Mouse (Mus musculus): ENCODE results near the gene Gm17720. TPM values are rescaled to one million over a fixed set of nuclear protein-coding genes. Genes with fewer than 3 reads are reported as not detected.

Gm17720 gene
- not detected for total RNA-seq (2021)

DNA sequence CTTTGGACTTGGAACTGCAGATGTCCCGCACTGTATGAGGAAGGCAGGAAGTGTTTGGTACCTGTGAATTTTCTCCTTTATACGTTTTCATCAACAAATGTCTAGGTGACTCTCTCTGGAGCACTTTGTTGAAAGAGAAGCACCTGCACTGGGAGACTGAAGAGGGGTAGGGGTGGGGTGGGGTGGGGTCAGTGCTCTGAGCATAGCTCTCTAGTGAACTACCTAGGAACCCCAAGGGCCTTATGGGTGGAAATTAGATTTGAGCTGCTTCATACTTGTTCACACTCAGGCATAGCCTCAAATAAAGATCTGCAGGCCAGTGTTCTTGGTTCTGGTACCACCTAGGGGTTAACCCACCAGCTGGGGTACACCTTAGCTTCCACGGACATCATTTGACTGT is at the start of gene Gm17720:
Gm17720 (minus strand) TSS at position 101 of the 400 bp plus-strand sequence.
- DNase-seq, result no peak

DNA sequence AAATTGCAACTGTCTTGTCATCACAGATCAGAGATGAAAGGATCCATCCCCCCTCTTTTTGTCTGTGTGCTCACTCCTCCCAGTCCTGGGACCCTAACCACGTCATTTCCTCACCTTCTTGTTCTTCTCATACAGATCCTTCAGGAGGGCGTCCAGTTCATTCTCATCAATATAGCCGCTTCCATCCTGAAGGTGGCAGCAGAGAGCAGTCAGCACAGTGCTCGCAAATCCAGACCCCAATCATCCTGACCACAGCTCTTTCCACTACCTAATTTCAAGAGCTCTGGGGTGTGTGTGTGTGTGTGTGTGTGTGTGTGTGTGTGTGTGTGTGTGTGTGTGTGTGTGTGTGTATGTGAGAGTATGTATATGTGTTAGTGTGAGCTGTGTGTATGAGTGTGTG is 43.0 kb upstream of the Gm17720 start:
- peak in 1 of 2 experiments; percentile 27 for DNase-seq

- no peak for DNase-seq
Measured at GRCm38 (mm10) chr8:110140770-110141169, 38.2 kb upstream of the Gm17720 start.

DNA sequence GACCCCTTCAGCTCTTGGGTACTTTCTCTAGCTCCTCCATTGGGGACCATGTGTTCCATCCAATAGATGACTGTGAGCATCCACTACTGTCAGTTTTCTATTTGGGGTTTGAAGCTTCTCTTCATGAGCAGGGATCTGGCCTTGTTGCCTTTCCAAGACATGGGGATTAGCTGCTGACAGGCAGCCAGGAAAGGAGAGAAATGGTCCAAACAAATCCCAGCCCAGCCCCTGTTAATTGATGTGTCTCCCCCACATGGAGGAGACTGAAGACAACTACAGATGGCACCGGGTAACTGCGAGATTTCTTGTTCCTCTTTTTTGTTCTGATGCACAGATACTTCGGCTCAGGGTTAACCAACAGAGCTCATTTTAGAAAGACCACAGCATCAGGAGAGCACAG is 37.6 kb upstream of the Gm17720 start:
- DNase-seq, result no peak

DNA sequence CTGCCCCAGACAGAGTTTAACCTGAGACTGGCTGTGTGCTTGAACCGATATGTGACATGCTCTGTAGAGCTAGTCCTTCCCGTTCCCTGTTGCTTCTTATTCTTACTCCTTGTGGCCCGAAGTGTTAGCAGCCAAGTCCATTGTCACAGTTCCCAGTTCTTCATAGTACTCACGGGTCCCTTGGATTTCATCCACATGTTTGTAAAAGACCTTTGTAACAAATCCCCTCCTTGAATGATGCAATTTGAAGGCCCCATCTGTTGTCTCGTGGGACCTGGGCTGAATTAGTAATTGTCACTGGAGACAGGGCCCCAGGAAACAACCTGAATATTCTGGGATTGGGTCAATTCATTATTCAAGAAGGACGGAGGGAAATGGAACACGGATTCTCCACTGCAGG is 33.0 kb upstream of the Gm17720 start:
- DNase-seq, result no peak

GRCm38 (mm10) chr8:110134236-110134635 is 31.7 kb upstream of the Gm17720 start:
- DNase-seq, result no peak

- DNase-seq, result peak; percentile 68 to 81
Measured at GRCm38 (mm10) chr8:110130537-110130936, 28.0 kb upstream of the Gm17720 start.

DNA sequence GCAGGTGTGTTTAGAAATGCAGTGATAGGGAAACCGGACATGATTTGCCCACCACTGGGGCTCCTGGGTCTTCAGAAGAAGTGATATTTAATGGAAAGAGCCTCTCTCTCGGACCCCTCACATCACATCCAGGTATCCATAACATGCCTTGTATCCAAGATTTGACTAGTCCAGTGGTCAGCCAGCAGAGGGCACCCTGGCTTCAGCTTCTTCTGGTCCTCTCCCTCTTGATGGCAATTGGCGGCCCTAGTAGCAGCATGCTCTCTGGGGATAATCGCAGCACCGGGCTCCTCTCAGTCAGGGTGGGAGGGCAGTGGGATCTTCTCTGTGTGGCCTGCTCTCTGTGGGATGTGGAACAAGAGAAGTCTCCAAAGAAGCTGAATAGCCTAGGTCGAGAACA is 17.2 kb upstream of the Gm17720 start:
- DNase-seq, result peak; percentile 19 to 26

- no peak for DNase-seq
Measured at GRCm38 (mm10) chr8:110101676-110102075, 877 bp downstream of the Gm17720 start.

DNA sequence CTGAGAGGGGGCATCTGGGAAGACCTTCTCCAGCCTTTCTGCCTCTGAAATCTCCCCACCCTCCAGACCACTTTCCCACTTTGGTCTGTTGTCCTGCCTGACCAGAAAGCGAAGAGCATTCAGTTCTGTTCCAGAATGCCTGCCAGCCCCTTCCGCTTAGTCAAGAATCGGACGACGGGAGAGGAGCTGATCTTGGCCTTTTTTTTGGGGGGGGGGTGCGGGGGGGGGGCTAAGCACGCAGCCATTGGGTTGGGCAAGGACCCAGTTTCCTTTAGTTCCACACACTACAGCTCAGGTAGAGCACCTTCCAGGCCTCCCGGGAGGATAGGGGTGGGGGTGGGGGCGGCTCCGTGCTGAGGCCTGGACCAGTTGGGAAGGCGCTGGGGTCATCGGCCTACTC is 1.6 kb downstream of the Gm17720 start, which contains the start of gene Gm21964:
Gm21964 (plus strand) TSS at position 301 of the 400 bp plus-strand sequence.
- DNase-seq, result no peak

- DNase-seq, result no peak
Measured at GRCm38 (mm10) chr8:110091869-110092268, 10.7 kb downstream of the Gm17720 start.

- no peak for DNase-seq
Measured at GRCm38 (mm10) chr8:110082416-110083105, 20.0 kb downstream of the Gm17720 start.

DNA sequence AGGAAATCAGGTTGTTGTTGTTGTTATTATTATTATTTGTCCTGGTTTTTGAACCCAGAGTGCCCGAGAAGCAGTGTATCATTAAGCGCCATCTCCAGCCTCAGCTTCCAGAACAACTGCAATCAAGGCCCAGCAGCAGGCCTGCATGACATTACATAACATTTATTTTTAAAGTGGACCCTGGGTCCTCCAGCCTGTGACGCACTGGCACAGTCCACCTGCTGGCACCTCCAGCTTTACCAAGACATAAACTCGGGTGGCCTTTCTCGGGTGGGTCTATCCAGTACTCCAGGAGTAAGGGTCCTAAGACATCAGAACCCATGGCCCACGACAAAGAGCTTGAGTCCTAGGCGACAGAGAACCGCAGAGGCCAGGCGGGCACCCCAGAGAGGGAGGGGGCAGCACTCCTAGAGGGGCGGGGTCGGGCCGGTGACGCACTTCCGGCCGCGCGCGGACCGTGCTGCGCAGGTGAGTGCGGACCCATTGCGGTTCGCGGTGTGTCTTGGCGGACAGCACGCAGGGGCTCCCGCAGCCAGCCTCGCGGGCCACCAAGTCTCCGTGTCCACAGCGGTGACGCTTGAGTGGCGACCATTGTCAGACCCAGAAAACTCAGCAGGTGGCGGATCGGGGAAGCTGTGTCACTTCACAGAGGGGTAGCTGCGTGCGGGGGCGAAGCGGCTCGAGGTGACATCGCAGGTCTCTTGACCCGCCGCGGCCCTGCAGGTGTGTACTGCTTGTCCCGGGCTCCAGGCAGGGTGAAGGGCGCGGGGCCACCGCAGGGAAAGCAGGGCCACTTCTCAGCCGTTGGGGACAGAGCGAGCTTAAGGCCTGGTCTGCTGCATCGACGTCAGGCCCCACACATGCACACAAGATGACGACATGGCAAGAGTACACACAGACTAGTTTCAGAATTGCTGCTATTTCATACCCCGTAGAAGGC is 23.0 kb downstream of the Gm17720 start, which contains the start of gene Zfp612:
Zfp612 (plus strand) TSS at position 465 of the 940 bp plus-strand sequence.
- DNase-seq, result peak; percentile 63 to 67

DNA sequence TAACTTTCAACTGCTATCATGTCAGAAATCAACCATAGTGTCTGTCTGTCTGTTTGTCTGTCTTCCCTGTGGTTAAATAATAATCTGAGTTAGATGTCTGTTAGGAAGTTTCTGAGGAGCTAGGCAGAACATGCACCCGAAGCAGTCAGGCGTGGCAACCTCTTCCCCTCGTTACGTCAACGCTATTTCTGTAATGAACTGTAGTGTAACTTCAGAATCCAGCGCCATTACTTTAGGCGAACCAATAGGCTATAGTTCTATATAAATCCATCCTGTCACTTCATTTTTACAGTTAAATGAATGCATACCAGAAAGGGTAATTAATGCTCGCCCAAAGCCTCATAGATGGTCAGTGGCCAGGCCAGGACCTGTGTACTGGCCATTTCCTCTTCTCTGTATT is 28.1 kb downstream of the Gm17720 start:
- no peak for DNase-seq

DNA sequence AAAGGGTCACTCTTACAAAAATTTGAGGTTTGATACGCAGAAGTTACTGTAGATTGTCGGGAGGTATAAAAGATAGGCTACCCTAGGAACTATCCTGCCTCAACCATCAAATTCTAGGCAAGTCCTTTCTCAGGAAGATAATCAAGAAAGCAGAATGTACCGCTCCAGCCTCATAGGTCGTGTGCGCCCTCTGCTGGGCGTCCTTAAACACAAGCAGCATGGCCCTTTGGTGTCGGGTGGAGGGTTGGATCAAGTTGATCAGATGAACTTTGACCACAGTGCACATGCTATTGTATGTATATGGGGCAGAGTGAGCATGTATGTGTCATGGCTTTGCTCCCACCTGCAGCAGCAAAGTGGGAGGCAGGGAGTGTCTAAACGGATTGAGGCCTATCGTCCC is 31.0 kb downstream of the Gm17720 start:
- peak; percentile 49 to 54 for DNase-seq

DNA sequence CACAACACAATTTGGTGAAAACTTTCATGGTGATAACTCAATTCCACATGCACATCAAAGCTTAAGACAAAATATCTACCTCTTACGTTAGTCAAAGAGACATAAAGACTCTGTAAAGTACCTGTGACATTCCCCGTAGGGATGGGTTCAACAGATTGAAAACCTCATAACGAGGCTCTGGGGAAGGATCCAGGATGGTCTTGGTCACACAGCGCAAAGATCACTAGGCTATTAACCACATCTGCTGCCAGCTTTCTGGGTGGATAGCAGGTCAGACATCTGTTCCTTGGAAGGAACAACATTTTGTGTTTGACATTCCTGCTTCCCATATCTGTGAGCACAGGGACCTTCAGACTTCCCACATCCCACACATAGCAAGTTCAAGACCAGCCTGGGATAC is 32.8 kb downstream of the Gm17720 start:
- DNase-seq, result no peak

- DNase-seq, result no peak
Measured at GRCm38 (mm10) chr8:110065676-110066075, 36.9 kb downstream of the Gm17720 start.

DNA sequence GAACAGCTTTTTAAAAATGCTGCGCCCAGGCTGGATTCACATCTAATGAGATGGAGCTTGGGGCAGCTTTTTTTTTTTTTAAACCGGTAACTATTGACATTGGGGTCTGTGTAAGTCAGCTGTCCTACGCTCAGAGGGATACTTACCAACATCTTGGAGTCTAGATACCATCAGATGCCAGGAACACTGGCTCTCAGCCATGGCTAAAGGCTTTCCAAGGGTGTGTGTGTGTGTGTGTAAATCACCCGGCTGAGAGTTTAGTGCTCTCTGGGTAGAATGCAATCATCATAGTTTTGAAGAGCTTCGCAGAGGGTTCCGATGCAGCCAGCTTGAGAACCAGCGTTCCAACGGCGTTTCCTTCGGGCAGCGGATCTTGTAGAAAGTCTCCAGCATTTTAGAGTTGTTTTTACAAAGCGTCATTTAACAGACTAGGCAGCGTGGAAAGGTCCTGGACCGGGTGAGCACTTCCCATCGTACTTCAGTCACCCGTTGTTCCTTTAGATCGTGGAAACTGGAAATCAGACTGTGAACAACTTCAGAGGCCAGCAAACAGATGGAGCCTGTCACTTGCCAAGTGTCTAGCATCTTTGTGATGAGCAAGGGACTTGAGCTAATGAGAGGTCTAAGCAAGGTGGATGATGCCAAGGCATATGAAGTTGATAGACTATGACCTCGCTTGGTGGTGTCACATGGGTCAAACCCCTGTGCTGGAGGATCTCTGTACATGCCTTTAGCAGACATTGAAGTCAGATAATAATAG is 37.8 kb downstream of the Gm17720 start:
- no peak for DNase-seq

GRCm38 (mm10) chr8:110064161-110064560 is 38.4 kb downstream of the Gm17720 start:
- no peak for DNase-seq

DNA sequence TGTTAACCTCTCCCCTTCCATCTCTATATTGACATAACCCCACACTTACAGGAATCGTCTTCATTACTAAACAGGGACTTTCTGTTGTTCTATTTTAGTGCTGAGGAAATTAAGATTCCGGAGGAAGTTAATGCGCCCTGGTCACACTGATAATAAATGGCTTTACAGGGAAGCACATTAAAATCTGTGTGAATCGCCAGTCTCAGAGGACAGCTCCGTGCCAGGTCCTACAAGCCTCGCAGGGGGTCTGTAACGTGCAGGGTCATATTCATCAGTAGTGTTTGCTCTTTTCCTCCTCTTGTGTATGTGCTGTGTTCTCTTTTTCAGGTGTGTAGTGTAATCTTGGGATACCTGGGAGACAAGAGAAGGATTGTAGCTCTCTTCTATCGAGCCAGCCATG is 44.3 kb downstream of the Gm17720 start:
- DNase-seq, result no peak

GRCm38 (mm10) chr8:110051208-110051607 is 51.3 kb downstream of the Gm17720 start:
- DNase-seq, result no peak

DNA sequence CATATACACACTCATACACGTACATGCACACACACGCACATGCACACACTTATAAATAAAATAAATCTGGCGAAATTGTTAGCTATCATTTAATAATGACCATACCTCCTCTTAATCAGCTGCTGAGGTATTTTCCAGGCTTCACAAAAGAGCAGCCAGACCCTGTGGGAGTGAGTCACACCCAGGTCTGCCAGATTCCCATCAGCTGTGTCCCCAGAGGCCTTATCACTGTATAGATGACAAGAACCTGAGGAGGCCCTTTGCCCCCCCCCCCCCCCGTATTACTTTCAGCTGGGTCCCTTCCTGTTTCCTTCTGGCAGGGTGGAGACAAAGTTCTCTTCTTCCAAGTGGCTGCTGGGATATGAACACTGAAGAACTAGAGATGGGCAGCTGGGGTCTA is 62.0 kb downstream of the Gm17720 start:
- no peak for DNase-seq

- DNase-seq, result no peak
Measured at GRCm38 (mm10) chr8:110039659-110040058, 62.9 kb downstream of the Gm17720 start, which contains the start of gene Chst4. Gene Chst4 (minus strand): TSS chr8:110039740.

All from layer of hippocampus, postnatal 36 days (tissue).